In the genomic region with DNA sequence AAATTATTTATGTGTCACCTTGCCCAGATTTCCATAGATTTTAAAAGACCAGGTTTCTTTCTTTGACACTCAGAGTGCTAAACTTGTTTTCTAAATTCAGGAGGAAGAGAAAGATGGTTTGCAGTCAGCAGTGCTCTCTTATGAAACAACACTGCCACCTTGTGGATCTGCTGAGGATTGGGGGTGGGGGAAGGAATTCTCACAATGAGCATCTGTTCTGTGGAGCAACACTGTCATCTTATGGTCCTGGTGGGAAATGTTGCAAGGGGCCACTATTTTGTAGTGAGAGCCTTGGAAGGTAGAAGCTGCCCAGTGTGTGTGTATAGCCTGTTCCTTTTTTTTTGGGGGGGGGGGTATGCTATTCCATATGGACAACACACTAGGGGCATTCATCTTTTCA, we compare ENCODE assay signal across 8 mouse cellular contexts. TPM values are rescaled to one million over a fixed set of nuclear protein-coding genes. Genes with fewer than 3 reads are reported as not detected.
DNase-seq lines count a peak whose midpoint lies in the region; ATAC-seq and TF ChIP-seq lines count a peak whose summit lies in the region.

No protein-coding gene starts in this region.

- peak; percentile 55 for ATAC-seq in heart, embryonic 16.5 days (replicated peaks; ENCODE audit: extremely low read depth, insufficient read depth, low FRiP score)
- 0 out of 2 replicates have a peak, but pooled peaks have one; percentile 36 for ATAC-seq in liver, embryonic 11.5 days (replicated peaks; ENCODE audit: low FRiP score)

- no peak overlapping the region for H3K4me3 ChIP-seq in forebrain, embryonic 10.5 days
- H3K4me3 ChIP-seq in heart, embryonic 16.5 days (ENCODE audit: low read length) = no peak overlapping the region
- H3K4me3 ChIP-seq in liver, embryonic 11.5 days (ENCODE audit: low read depth, low read length) = no peak overlapping the region

- no peak overlapping the region for H3K4me2 ChIP-seq in heart, embryonic 16.5 days (ENCODE audit: low read depth, low read length)
- no peak overlapping the region for H3K4me2 ChIP-seq in liver, embryonic 11.5 days

- no peak for TF ChIP-seq POLR2A in brain, embryonic 14.5 days (IDR thresholded peaks at IDR 0.05; ENCODE audit: borderline replicate concordance, extremely low read depth, insufficient read depth, insufficient read length, poor library complexity, severe bottlenecking)

- peaks cover 22% of the 10 kb centered on the region for H3K36me3 ChIP-seq in forebrain, embryonic 10.5 days (replicated peaks)
- no peaks in the 10 kb centered on the region for H3K36me3 ChIP-seq in heart, embryonic 16.5 days (ENCODE audit: control insufficient read depth, insufficient read depth)
- H3K36me3 ChIP-seq in liver, embryonic 11.5 days (ENCODE audit: control insufficient read depth, insufficient read depth, low read length) = no peaks in the 10 kb centered on the region

- H3K4me1 ChIP-seq in forebrain, embryonic 10.5 days = no peaks in the 10 kb centered on the region
- H3K4me1 ChIP-seq in heart, embryonic 16.5 days (ENCODE audit: control insufficient read depth, insufficient read depth, low read length) = no peaks in the 10 kb centered on the region
- H3K4me1 ChIP-seq in liver, embryonic 11.5 days (replicated peaks; ENCODE audit: control insufficient read depth, insufficient read depth, low read length) = no peaks in the 10 kb centered on the region

- no peak overlapping the region for H3K9ac ChIP-seq in heart, embryonic 16.5 days (ENCODE audit: low read length)
- H3K9ac ChIP-seq in liver, embryonic 11.5 days (ENCODE audit: low read depth, low read length) = no peak overlapping the region

- peak; percentile 85 for DNase-seq in CD4-positive, CD25-positive, alpha-beta regulatory T cell, adult 2 months (ENCODE audit: low read depth, low spot score)
- DNase-seq in brain, embryonic 14.5 days (ENCODE audit: low read depth) = peak; percentile 88
- peak; percentile 51 for DNase-seq in forebrain, embryonic 10.5 days (ENCODE audit: extremely low spot score, low spot score)
- peak; percentile 77 for DNase-seq in kidney, postnatal 10 days
- DNase-seq in liver, embryonic 11.5 days (ENCODE audit: low spot score) = peak; percentile 41
- DNase-seq in natural killer cell, adult 2 months (ENCODE audit: low spot score in 2 of 2) = peak; percentile 69 to 74
- DNase-seq in spleen, postnatal 4 days (ENCODE audit: low spot score in 2 of 2) = peak; percentile 63 to 78

- peak; percentile 90 for TF ChIP-seq CTCF in brain, embryonic 14.5 days (IDR thresholded peaks at IDR 0.05; ENCODE audit: borderline replicate concordance, extremely low read depth, insufficient read depth, insufficient read length)

- H3K27ac ChIP-seq in forebrain, embryonic 10.5 days = no peak overlapping the region
- no peak overlapping the region for H3K27ac ChIP-seq in heart, embryonic 16.5 days (ENCODE audit: low read length)
- no peak overlapping the region for H3K27ac ChIP-seq in liver, embryonic 11.5 days (ENCODE audit: low read depth, low read length)

- no peaks in the 10 kb centered on the region for H3K9me3 ChIP-seq in forebrain, embryonic 10.5 days
- H3K9me3 ChIP-seq in heart, embryonic 16.5 days (replicated peaks; ENCODE audit: control insufficient read depth, low read length) = no peaks in the 10 kb centered on the region
- no peaks in the 10 kb centered on the region for H3K9me3 ChIP-seq in liver, embryonic 11.5 days (ENCODE audit: control insufficient read depth, low read length)

- no peaks in the 10 kb centered on the region for H3K27me3 ChIP-seq in forebrain, embryonic 10.5 days (ENCODE audit: poor library complexity, severe bottlenecking)
- no peaks in the 10 kb centered on the region for H3K27me3 ChIP-seq in heart, embryonic 16.5 days (ENCODE audit: control insufficient read depth, insufficient read depth, low read length)
- H3K27me3 ChIP-seq in liver, embryonic 11.5 days (replicated peaks; ENCODE audit: control insufficient read depth, insufficient read depth, low read length) = no peaks in the 10 kb centered on the region

RNA-seq across cellular contexts. Expression of gene G6pdx, which starts 15.6 kb away (rescaled TPM):
- polyA plus RNA-seq in brain, embryonic 14.5 days (2012; rRNA removed) = 50.5 and 53.4 TPM in 2 replicates
- 53.5 and 55.3 TPM in 2 replicates for polyA plus RNA-seq in forebrain, embryonic 10.5 days (2016; fragmentation: Nextera tagmentation; extraction: Ambion mirVana)
- 18.0 and 20.3 TPM in 2 replicates for polyA plus RNA-seq in heart, embryonic 16.5 days (2015; fragmentation: Nextera tagmentation; extraction: Ambion mirVana)
- 65.0 and 76.6 TPM in 2 replicates for polyA plus RNA-seq in liver, embryonic 11.5 days (2014; fragmentation: Nextera tagmentation; extraction: Ambion mirVana)

RNA-seq across cellular contexts. Expression of gene Ikbkg, which starts 20.3 kb away (rescaled TPM):
- 15.1 and 16.0 TPM in 2 replicates for polyA plus RNA-seq in brain, embryonic 14.5 days (2012; rRNA removed)
- polyA plus RNA-seq in forebrain, embryonic 10.5 days (2016; fragmentation: Nextera tagmentation; extraction: Ambion mirVana) = 18.9 and 20.9 TPM in 2 replicates
- polyA plus RNA-seq in heart, embryonic 16.5 days (2015; fragmentation: Nextera tagmentation; extraction: Ambion mirVana) = 21.9 and 23.0 TPM in 2 replicates
- polyA plus RNA-seq in liver, embryonic 11.5 days (2014; fragmentation: Nextera tagmentation; extraction: Ambion mirVana) = 19.2 and 23.0 TPM in 2 replicates

RNA-seq across cellular contexts. Expression of gene Fam3a, which starts 20.3 kb away (rescaled TPM):
- 35.3 and 47.8 TPM in 2 replicates for polyA plus RNA-seq in brain, embryonic 14.5 days (2012; rRNA removed)
- 22.8 and 23.7 TPM in 2 replicates for polyA plus RNA-seq in forebrain, embryonic 10.5 days (2016; fragmentation: Nextera tagmentation; extraction: Ambion mirVana)
- 26.4 and 29.0 TPM in 2 replicates for polyA plus RNA-seq in heart, embryonic 16.5 days (2015; fragmentation: Nextera tagmentation; extraction: Ambion mirVana)
- polyA plus RNA-seq in liver, embryonic 11.5 days (2014; fragmentation: Nextera tagmentation; extraction: Ambion mirVana) = 16.8 and 18.5 TPM in 2 replicates

RNA-seq across cellular contexts. Expression of gene Slc10a3, which starts 40.2 kb away (rescaled TPM):
- 6.1 and 7.7 TPM in 2 replicates for polyA plus RNA-seq in brain, embryonic 14.5 days (2012; rRNA removed)
- polyA plus RNA-seq in forebrain, embryonic 10.5 days (2016; fragmentation: Nextera tagmentation; extraction: Ambion mirVana) = 10.6 and 12.5 TPM in 2 replicates
- polyA plus RNA-seq in heart, embryonic 16.5 days (2015; fragmentation: Nextera tagmentation; extraction: Ambion mirVana) = 14.9 and 17.2 TPM in 2 replicates
- 11.9 and 13.0 TPM in 2 replicates for polyA plus RNA-seq in liver, embryonic 11.5 days (2014; fragmentation: Nextera tagmentation; extraction: Ambion mirVana)

RNA-seq across cellular contexts. Expression of gene Ubl4a, which starts 40.4 kb away (rescaled TPM):
- polyA plus RNA-seq in brain, embryonic 14.5 days (2012; rRNA removed) = 52.8 and 63.4 TPM in 2 replicates
- 64.3 and 67.3 TPM in 2 replicates for polyA plus RNA-seq in forebrain, embryonic 10.5 days (2016; fragmentation: Nextera tagmentation; extraction: Ambion mirVana)
- polyA plus RNA-seq in heart, embryonic 16.5 days (2015; fragmentation: Nextera tagmentation; extraction: Ambion mirVana) = 61.2 and 66.1 TPM in 2 replicates
- 72.0 and 75.4 TPM in 2 replicates for polyA plus RNA-seq in liver, embryonic 11.5 days (2014; fragmentation: Nextera tagmentation; extraction: Ambion mirVana)
